Mouse (Mus musculus) stomach, postnatal 0 days (tissue): ENCODE results near the gene Tfeb.

Experiments used
- CTCF ChIP-seq: IDR thresholded peaks from 2 replicates; pipeline ENCODE4 v1.5.1; 2016; ENCODE audit warnings: antibody characterized with exemption, low read depth, mild to moderate bottlenecking, moderate library complexity
- EP300 ChIP-seq: optimal IDR thresholded peaks from 2 replicates; pipeline ENCODE3; 2016; ENCODE audit warnings: antibody characterized with exemption

DNA sequence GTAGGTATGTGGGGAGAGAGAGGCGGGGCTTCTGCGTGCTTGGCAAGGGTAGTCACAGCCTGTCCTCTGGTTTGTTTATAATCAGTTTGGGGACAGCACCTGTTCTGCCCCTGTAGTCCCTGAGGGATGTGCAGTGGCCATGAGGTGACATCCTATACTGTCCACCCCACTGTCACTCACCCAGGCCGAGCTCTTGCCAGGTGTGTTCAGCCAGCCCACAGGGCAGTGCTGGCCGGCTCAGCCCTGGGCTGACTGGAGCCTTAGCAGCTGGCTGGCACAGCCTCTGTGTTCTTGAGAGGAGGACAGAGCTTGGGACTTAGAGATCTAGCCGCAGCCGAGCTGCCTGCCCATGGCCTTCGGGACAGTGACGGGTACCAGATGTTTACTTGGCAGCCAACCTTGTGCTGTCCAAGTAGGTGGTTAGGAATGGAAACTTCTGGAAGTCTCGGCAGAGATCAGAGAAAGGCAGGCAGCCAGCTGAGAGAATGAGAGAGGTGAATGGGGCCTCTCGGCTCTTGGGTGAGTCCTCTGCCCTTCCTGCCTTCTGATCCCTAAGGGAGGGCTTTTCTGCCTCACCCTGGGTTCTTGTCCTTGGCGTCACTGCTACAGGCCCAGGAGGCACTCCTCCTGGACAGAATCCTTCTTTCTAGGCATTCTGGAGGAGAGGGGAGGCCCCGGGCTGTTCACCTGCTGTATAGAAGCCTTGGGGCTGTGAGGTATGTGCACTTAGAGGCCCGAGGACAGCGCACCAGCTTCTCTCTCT is 12.1 kb downstream of the Tfeb start:
- TF ChIP-seq CTCF (no peak), EP300 (no peak)
